Mouse (Mus musculus): Measurements from ENCODE around the gene Plekhm3. TPM values are rescaled to one million over a fixed set of nuclear protein-coding genes. Genes with fewer than 3 reads are reported as not detected.

Plekhm3 gene
- total RNA-seq, 2 experiments from 2014 or later: 5.4 to 13.5 TPM

DNA sequence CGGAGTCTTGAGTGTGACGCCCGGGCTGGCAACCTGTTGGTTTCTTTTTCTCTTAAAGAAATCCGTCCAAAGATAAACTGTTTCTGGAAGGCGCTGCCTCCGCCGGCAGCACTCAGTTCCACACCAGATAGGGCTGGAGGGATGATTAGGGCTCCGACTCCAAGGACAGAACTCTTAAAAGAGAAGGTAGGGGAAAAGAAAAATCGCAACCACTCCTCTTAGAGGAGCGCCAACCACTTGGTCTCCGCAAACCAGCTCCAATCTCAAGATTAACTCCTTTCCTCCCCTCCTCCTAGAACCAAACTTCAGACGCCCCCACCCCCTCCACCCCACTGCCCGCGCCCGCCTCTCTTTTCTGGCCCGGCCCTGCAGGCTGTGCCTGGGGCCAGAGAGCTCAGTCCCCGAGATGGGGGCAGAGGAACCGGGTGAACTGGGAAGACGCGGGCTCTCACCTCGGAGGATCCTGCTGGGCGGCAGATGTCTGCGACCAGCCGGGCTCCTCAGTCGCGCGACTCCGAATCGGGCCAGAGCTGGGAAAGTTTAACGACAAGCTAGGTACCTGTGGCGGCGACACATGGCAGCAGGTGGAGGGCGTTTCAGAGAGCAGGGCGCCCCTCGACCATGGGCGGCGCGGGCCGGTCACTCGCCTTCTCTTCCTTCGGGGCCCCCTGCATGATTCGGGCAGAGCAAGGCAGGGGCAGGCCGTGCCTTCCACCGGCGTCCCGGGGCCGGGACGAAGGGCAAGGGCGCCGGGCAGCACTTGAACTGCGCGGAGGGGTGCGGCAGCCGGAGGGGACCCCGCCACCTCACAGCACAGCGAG, 219.7 kb downstream of the Plekhm3 start:
- ATAC-seq (replicated peaks; ENCODE audit: poor library complexity, severe bottlenecking): no peak

Other genes with a start within 250 kb of the Plekhm3 start
- 1.2 and 1.6 TPM in 2 replicates for gene Fzd5, start 219.1 kb downstream of the Plekhm3 start, total RNA-seq (2014; fragmentation: Nextera tagmentation)
- gene Fzd5, start 219.1 kb downstream of the Plekhm3 start, total RNA-seq (2017): 1.1 and 1.2 TPM in 2 replicates
- not detected in 2 replicates for gene Akr1cl, start 75.9 kb upstream of the Plekhm3 start, total RNA-seq (2014; fragmentation: Nextera tagmentation)
- not detected in 2 replicates for gene Akr1cl, start 75.9 kb upstream of the Plekhm3 start, total RNA-seq (2017)
- not detected in 2 replicates for gene Cryge, start 94.3 kb upstream of the Plekhm3 start, total RNA-seq (2014; fragmentation: Nextera tagmentation)
- gene Cryge, start 94.3 kb upstream of the Plekhm3 start, total RNA-seq (2017): not detected in 2 replicates
- gene Crygd, start 106.6 kb upstream of the Plekhm3 start, total RNA-seq (2014; fragmentation: Nextera tagmentation): not detected in 2 replicates
- not detected in 2 replicates for gene Crygd, start 106.6 kb upstream of the Plekhm3 start, total RNA-seq (2017)
- gene Crygc, start 116.9 kb upstream of the Plekhm3 start, total RNA-seq (2014; fragmentation: Nextera tagmentation): not detected in 2 replicates
- gene Crygc, start 116.9 kb upstream of the Plekhm3 start, total RNA-seq (2017): not detected in 2 replicates
- not detected in 2 replicates for gene Crygb, start 125.5 kb upstream of the Plekhm3 start, total RNA-seq (2014; fragmentation: Nextera tagmentation)
- not detected in 2 replicates for gene Crygb, start 125.5 kb upstream of the Plekhm3 start, total RNA-seq (2017)
- gene Cryga, start 146.5 kb upstream of the Plekhm3 start, total RNA-seq (2014; fragmentation: Nextera tagmentation): not detected in 2 replicates
- 0.73 TPM in 1 of 2 replicates, not detected in the other for gene Cryga, start 146.5 kb upstream of the Plekhm3 start, total RNA-seq (2017)
- not detected in 2 replicates for gene Gm28845, start 162.7 kb upstream of the Plekhm3 start, total RNA-seq (2014; fragmentation: Nextera tagmentation)
- gene Gm28845, start 162.7 kb upstream of the Plekhm3 start, total RNA-seq (2017): not detected in 2 replicates
- gene D630023F18Rik, start 166.4 kb upstream of the Plekhm3 start, total RNA-seq (2014; fragmentation: Nextera tagmentation): 0.70 TPM in 1 of 2 replicates, not detected in the other
- gene D630023F18Rik, start 166.4 kb upstream of the Plekhm3 start, total RNA-seq (2017): 1.3 and 2.3 TPM in 2 replicates
- gene Idh1, start 229.7 kb upstream of the Plekhm3 start, total RNA-seq (2014; fragmentation: Nextera tagmentation): 98.5 and 119 TPM in 2 replicates
- 214 and 218 TPM in 2 replicates for gene Idh1, start 229.7 kb upstream of the Plekhm3 start, total RNA-seq (2017)
- 23.0 and 26.7 TPM in 2 replicates for gene Pikfyve, start 229.9 kb upstream of the Plekhm3 start, total RNA-seq (2014; fragmentation: Nextera tagmentation)
- gene Pikfyve, start 229.9 kb upstream of the Plekhm3 start, total RNA-seq (2017): 27.9 and 29.8 TPM in 2 replicates